Mouse (Mus musculus): Measurements from ENCODE around the gene Ptprn2. TPM values are rescaled to one million over a fixed set of nuclear protein-coding genes. Genes with fewer than 3 reads are reported as not detected.

Gene Ptprn2
- polyA plus RNA-seq, 1 experiment = 0.22 TPM

DNA sequence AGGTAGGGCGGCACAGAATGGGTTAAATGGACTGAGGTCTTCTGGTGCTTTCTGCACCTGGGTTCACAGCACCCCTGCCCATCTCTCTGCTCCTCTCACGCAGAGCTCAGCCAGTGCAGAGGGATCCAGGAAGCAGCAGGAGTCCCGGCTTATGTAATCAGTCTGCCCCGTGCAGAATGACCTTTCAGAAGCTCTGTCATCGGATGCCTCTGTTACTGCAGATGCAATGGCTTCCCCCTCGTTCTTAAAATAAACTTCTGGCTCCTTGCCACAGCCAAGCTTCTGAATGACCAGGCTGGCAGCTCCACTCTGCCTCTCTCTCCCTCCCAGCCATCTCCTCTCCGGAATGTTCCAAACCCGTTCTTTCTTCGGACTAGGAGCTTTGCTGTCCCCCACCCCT lies 714.6 kb downstream of the Ptprn2 start:
- Histone ChIP-seq H3K27me3 (ENCODE audit: control insufficient read depth, insufficient read depth, insufficient read length) (no peaks in the 10 kb centered on the region), H3K4me2 (ENCODE audit: low read depth) (peak overlapping the region; percentile 54), H3K79me2 (ENCODE audit: control insufficient read depth, insufficient read depth) (no peaks in the 10 kb centered on the region), H3K36me3 (ENCODE audit: control insufficient read depth, insufficient read depth) (no peaks in the 10 kb centered on the region), H3ac (ENCODE audit: control insufficient read depth, insufficient read length) (no peak overlapping the region), H3K4me3 (no peak overlapping the region)
- TF ChIP-seq POLR2AphosphoS2 (IDR thresholded peaks at IDR 0.05; ENCODE audit: insufficient read length, low read depth) = no peak
- no peak for TF ChIP-seq SRF (IDR thresholded peaks at IDR 0.05; ENCODE audit: control insufficient read depth, insufficient read length, low read depth)
- TF ChIP-seq REST (IDR thresholded peaks at IDR 0.05; ENCODE audit: insufficient read depth, insufficient read length) = no peak
- no peak for TF ChIP-seq USF1 (IDR thresholded peaks at IDR 0.05; ENCODE audit: low read depth)
- no peak for TF ChIP-seq CEBPB (IDR thresholded peaks at IDR 0.05; ENCODE audit: insufficient read depth, poor library complexity, severe bottlenecking)
- no peak for TF ChIP-seq POLR2A (IDR thresholded peaks at IDR 0.05; ENCODE audit: insufficient read length, low read depth)
- TF ChIP-seq MYOD1 (IDR thresholded peaks at IDR 0.05; ENCODE audit: control insufficient read depth in 1 of 3, insufficient read length in 2 of 3, low read depth in 2 of 3) = no peak
- TF ChIP-seq MYOG (IDR thresholded peaks at IDR 0.05; ENCODE audit: control insufficient read depth in 1 of 3, insufficient read depth in 1 of 3, insufficient read length in 2 of 3, low read depth in 2 of 3) = no peak
- no peak for TF ChIP-seq E2F4 (IDR thresholded peaks at IDR 0.05; ENCODE audit: insufficient read depth)
- no peak for TF ChIP-seq TCF12 (IDR thresholded peaks at IDR 0.05; ENCODE audit: insufficient read depth, poor library complexity, severe bottlenecking)
- no peak for TF ChIP-seq TCF3 (IDR thresholded peaks at IDR 0.05; ENCODE audit: insufficient read length, low read depth)
- TF ChIP-seq MAX (IDR thresholded peaks at IDR 0.05; ENCODE audit: low read depth) = no peak

DNA sequence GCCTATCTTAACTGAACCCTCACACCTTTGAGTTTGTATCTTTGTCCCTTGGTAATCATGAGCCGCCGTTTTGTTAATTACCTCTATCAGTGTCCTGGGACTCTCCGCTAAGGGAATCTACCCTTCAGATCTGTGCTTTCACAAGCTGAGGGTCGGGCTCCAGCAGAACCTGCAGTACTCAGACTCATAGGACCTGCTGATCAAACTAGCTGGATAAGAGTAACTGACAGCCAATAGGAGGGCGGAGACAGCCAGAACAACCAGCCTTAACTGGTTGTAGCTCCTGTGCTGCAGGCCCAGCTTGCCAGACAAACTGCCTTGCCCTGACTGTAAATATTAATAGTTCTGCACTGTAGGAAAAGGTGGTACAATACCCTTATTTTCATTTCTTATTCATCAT lies 715.1 kb downstream of the Ptprn2 start:
- peak overlapping the region; percentile 54 for H3K4me2 ChIP-seq (ENCODE audit: low read depth)

DNA sequence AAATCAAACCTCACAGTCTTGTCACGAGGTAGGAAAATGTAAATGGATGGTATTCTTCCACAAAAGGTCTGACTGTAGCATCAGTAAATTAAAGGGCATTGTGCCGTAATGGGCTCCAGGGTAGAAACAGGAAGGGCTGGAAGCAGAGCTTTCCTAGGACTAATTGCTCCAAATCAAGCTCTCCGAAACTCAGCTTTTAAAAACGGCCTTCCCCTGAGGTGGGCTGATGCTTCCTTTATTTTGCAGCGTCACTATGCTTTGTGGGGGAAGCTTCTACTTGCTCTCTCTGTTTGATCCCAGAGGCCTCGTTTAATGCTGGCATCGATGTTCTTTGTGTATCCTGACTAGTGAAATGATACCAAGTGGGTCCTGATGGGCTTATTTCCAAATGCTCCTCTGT lies 718.0 kb downstream of the Ptprn2 start:
- no peaks in the 10 kb centered on the region for H3K79me2 ChIP-seq (ENCODE audit: control insufficient read depth, insufficient read depth)

More for the DNA sequence above, 715.1 kb downstream of the Ptprn2 start:
- Histone ChIP-seq H3K27me3 (ENCODE audit: control insufficient read depth, insufficient read depth, insufficient read length) (no peaks in the 10 kb centered on the region), H3ac (ENCODE audit: control insufficient read depth, insufficient read length) (no peak overlapping the region), H3K79me2 (ENCODE audit: control insufficient read depth, insufficient read depth) (no peaks in the 10 kb centered on the region), H3K4me3 (no peak overlapping the region), H3K36me3 (ENCODE audit: control insufficient read depth, insufficient read depth) (no peaks in the 10 kb centered on the region)
- TF ChIP-seq CEBPB (IDR thresholded peaks at IDR 0.05; ENCODE audit: insufficient read depth, poor library complexity, severe bottlenecking) = no peak
- TF ChIP-seq E2F4 (IDR thresholded peaks at IDR 0.05; ENCODE audit: insufficient read depth) = no peak
- TF ChIP-seq POLR2A (IDR thresholded peaks at IDR 0.05; ENCODE audit: insufficient read length, low read depth) = no peak
- no peak for TF ChIP-seq TCF3 (IDR thresholded peaks at IDR 0.05; ENCODE audit: insufficient read length, low read depth)
- no peak for TF ChIP-seq SRF (IDR thresholded peaks at IDR 0.05; ENCODE audit: control insufficient read depth, insufficient read length, low read depth)
- no peak for TF ChIP-seq TCF12 (IDR thresholded peaks at IDR 0.05; ENCODE audit: insufficient read depth, poor library complexity, severe bottlenecking)
- no peak for TF ChIP-seq MYOG (IDR thresholded peaks at IDR 0.05; ENCODE audit: control insufficient read depth in 1 of 3, insufficient read depth in 1 of 3, insufficient read length in 2 of 3, low read depth in 2 of 3)
- TF ChIP-seq MYOD1 (IDR thresholded peaks at IDR 0.05; ENCODE audit: control insufficient read depth in 1 of 3, insufficient read length in 2 of 3, low read depth in 2 of 3) = no peak
- no peak for TF ChIP-seq POLR2AphosphoS2 (IDR thresholded peaks at IDR 0.05; ENCODE audit: insufficient read length, low read depth)
- TF ChIP-seq USF1 (IDR thresholded peaks at IDR 0.05; ENCODE audit: low read depth) = no peak
- TF ChIP-seq MAX (IDR thresholded peaks at IDR 0.05; ENCODE audit: low read depth) = no peak
- TF ChIP-seq REST (IDR thresholded peaks at IDR 0.05; ENCODE audit: insufficient read depth, insufficient read length) = no peak

DNA sequence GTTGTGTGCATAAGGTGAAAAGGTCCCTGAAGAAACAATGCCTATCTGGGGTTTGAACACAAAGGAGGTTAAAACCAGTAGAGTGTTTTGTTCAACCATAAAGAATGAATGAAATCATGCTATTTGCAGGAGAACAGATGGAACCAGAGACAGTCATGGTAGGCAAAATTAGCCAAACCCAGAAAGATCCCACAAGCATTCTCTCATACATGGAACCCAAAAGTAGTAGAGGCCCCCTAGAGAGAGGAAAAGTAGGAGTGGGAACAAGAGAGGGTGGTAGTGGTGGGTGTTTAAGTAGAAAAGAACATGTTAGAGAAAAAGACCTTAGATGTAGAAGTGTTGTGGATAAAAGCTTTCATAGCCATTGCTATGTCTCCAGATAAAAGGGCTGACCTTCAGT lies 719.4 kb downstream of the Ptprn2 start:
- H3K79me2 ChIP-seq (ENCODE audit: control insufficient read depth, insufficient read depth) = no peaks in the 10 kb centered on the region
- no peak overlapping the region for H3ac ChIP-seq (ENCODE audit: control insufficient read depth, insufficient read length)
- H3K27me3 ChIP-seq (ENCODE audit: control insufficient read depth, insufficient read depth, insufficient read length) = no peaks in the 10 kb centered on the region
- H3K4me2 ChIP-seq (ENCODE audit: low read depth) = no peak overlapping the region
- no peaks in the 10 kb centered on the region for H3K36me3 ChIP-seq (ENCODE audit: control insufficient read depth, insufficient read depth)
- TF ChIP-seq MYOG (IDR thresholded peaks at IDR 0.05; ENCODE audit: control insufficient read depth in 1 of 3, insufficient read depth in 1 of 3, insufficient read length in 2 of 3, low read depth in 2 of 3) = no peak
- TF ChIP-seq MYOD1 (IDR thresholded peaks at IDR 0.05; ENCODE audit: control insufficient read depth in 1 of 3, insufficient read length in 2 of 3, low read depth in 2 of 3) = no peak
- TF ChIP-seq REST (IDR thresholded peaks at IDR 0.05; ENCODE audit: insufficient read depth, insufficient read length) = no peak
- no peak for TF ChIP-seq TCF3 (IDR thresholded peaks at IDR 0.05; ENCODE audit: insufficient read length, low read depth)
- TF ChIP-seq POLR2A (IDR thresholded peaks at IDR 0.05; ENCODE audit: insufficient read length, low read depth) = no peak
- TF ChIP-seq E2F4 (IDR thresholded peaks at IDR 0.05; ENCODE audit: insufficient read depth) = no peak
- TF ChIP-seq POLR2AphosphoS2 (IDR thresholded peaks at IDR 0.05; ENCODE audit: insufficient read length, low read depth) = no peak
- TF ChIP-seq MAX (IDR thresholded peaks at IDR 0.05; ENCODE audit: low read depth) = no peak
- TF ChIP-seq USF1 (IDR thresholded peaks at IDR 0.05; ENCODE audit: low read depth) = no peak
- TF ChIP-seq TCF12 (IDR thresholded peaks at IDR 0.05; ENCODE audit: insufficient read depth, poor library complexity, severe bottlenecking) = no peak
- TF ChIP-seq CEBPB (IDR thresholded peaks at IDR 0.05; ENCODE audit: insufficient read depth, poor library complexity, severe bottlenecking) = no peak
- no peak for TF ChIP-seq SRF (IDR thresholded peaks at IDR 0.05; ENCODE audit: control insufficient read depth, insufficient read length, low read depth)
- H3K4me3 ChIP-seq = no peak overlapping the region

More for the DNA sequence above, 718.0 kb downstream of the Ptprn2 start:
- TF ChIP-seq POLR2A (IDR thresholded peaks at IDR 0.05; ENCODE audit: insufficient read length, low read depth) (no peak), REST (IDR thresholded peaks at IDR 0.05; ENCODE audit: insufficient read depth, insufficient read length) (no peak), TCF12 (IDR thresholded peaks at IDR 0.05; ENCODE audit: insufficient read depth, poor library complexity, severe bottlenecking) (no peak), USF1 (IDR thresholded peaks at IDR 0.05; ENCODE audit: low read depth) (no peak), CEBPB (IDR thresholded peaks at IDR 0.05; ENCODE audit: insufficient read depth, poor library complexity, severe bottlenecking) (no peak), E2F4 (IDR thresholded peaks at IDR 0.05; ENCODE audit: insufficient read depth) (no peak), SRF (IDR thresholded peaks at IDR 0.05; ENCODE audit: control insufficient read depth, insufficient read length, low read depth) (no peak), MYOD1 (IDR thresholded peaks at IDR 0.05; ENCODE audit: control insufficient read depth in 1 of 3, insufficient read length in 2 of 3, low read depth in 2 of 3) (no peak), POLR2AphosphoS2 (IDR thresholded peaks at IDR 0.05; ENCODE audit: insufficient read length, low read depth) (no peak), TCF3 (IDR thresholded peaks at IDR 0.05; ENCODE audit: insufficient read length, low read depth) (no peak), MAX (IDR thresholded peaks at IDR 0.05; ENCODE audit: low read depth) (no peak), MYOG (IDR thresholded peaks at IDR 0.05; ENCODE audit: control insufficient read depth in 1 of 3, insufficient read depth in 1 of 3, insufficient read length in 2 of 3, low read depth in 2 of 3) (no peak)
- Histone ChIP-seq H3K4me2 (ENCODE audit: low read depth) (no peak overlapping the region), H3K36me3 (ENCODE audit: control insufficient read depth, insufficient read depth) (no peaks in the 10 kb centered on the region), H3K27me3 (ENCODE audit: control insufficient read depth, insufficient read depth, insufficient read length) (no peaks in the 10 kb centered on the region), H3K4me3 (no peak overlapping the region), H3ac (ENCODE audit: control insufficient read depth, insufficient read length) (no peak overlapping the region)
